Mouse (Mus musculus) granulocyte monocyte progenitor cell, adult 5-6 weeks (primary cell): ENCODE measurements around the gene Gprc5a. TPM values are rescaled to one million over a fixed set of nuclear protein-coding genes. Genes with fewer than 3 reads are reported as not detected.

Experiments used
- ATAC-seq: replicated peaks from 2 replicates; pipeline ENCODE4 v1.8.0; 2016; ENCODE audit warnings: mild to moderate bottlenecking, moderate TSS enrichment, inconsistent platforms; ENCODE audit not compliant: poor library complexity, severe bottlenecking
- total RNA-seq, 2 experiments: library from RNA; stranded (forward) in 1 of 2; stranded (reverse) in 1 of 2; fragments of 200-712, 200-1000 nt in 1 of 2; fragments of >200 nt in 1 of 2; fragmentation: Nextera tagmentation in 1 of 2; gene quantifications; 2 replicates each; pipeline ENCODE4 v1.2.3; 2014 to 2017

Gene Gprc5a
- not detected in 2 replicates for total RNA-seq (2014; fragmentation: Nextera tagmentation)
- not detected in 2 replicates for total RNA-seq (2017)

- peak; percentile 94 for ATAC-seq
Measured at GRCm38 (mm10) chr6:135065236-135065957, at the start of gene Gprc5a. Gene Gprc5a (plus strand): TSS chr6:135065651.

- no peak for ATAC-seq
Measured at GRCm38 (mm10) chr6:135017211-135017610, 48.2 kb upstream of the Gprc5a start.

- ATAC-seq, result no peak
Measured at GRCm38 (mm10) chr6:135019564-135019963, 45.9 kb upstream of the Gprc5a start.

GRCm38 (mm10) chr6:135021633-135022032 lies 43.8 kb upstream of the Gprc5a start:
- ATAC-seq, result no peak

- ATAC-seq, result no peak
Measured at GRCm38 (mm10) chr6:135023379-135023778, 42.1 kb upstream of the Gprc5a start.

GRCm38 (mm10) chr6:135024781-135025420 lies 40.5 kb upstream of the Gprc5a start:
- ATAC-seq, result no peak

GRCm38 (mm10) chr6:135026232-135026631 lies 39.2 kb upstream of the Gprc5a start:
- peak; percentile 87 for ATAC-seq

- ATAC-seq, result no peak
Measured at GRCm38 (mm10) chr6:135026755-135027154, 38.7 kb upstream of the Gprc5a start.

- peak; percentile 64 for ATAC-seq
Measured at GRCm38 (mm10) chr6:135029246-135029645, 36.2 kb upstream of the Gprc5a start.

GRCm38 (mm10) chr6:135038674-135039073 lies 26.8 kb upstream of the Gprc5a start:
- no peak for ATAC-seq

- ATAC-seq, result no peak
Measured at GRCm38 (mm10) chr6:135040275-135040871, 25.1 kb upstream of the Gprc5a start.

GRCm38 (mm10) chr6:135041930-135042329 lies 23.5 kb upstream of the Gprc5a start:
- ATAC-seq, result no peak

- no peak for ATAC-seq
Measured at GRCm38 (mm10) chr6:135047276-135047675, 18.2 kb upstream of the Gprc5a start.

GRCm38 (mm10) chr6:135048509-135048908 lies 16.9 kb upstream of the Gprc5a start:
- ATAC-seq, result no peak

GRCm38 (mm10) chr6:135048956-135049355 lies 16.5 kb upstream of the Gprc5a start:
- no peak for ATAC-seq

- ATAC-seq, result no peak
Measured at GRCm38 (mm10) chr6:135053789-135054188, 11.7 kb upstream of the Gprc5a start.

- no peak for ATAC-seq
Measured at GRCm38 (mm10) chr6:135055882-135056281, 9.6 kb upstream of the Gprc5a start.

GRCm38 (mm10) chr6:135060728-135061127 lies 4.7 kb upstream of the Gprc5a start:
- no peak for ATAC-seq

- no peak for ATAC-seq
Measured at GRCm38 (mm10) chr6:135064621-135065020, 830 bp upstream of the Gprc5a start.

- ATAC-seq, result no peak
Measured at GRCm38 (mm10) chr6:135066795-135067445, 1.5 kb downstream of the Gprc5a start.

GRCm38 (mm10) chr6:135068221-135068620 lies 2.8 kb downstream of the Gprc5a start:
- no peak for ATAC-seq
